Mouse (Mus musculus): Measurements from ENCODE around the gene Sirt4. TPM values are rescaled to one million over a fixed set of nuclear protein-coding genes. Genes with fewer than 3 reads are reported as not detected.
A peak's percentile ranks its signal among the peaks of the same experiment; 100 is the strongest.
"Not testable (repeated sequence)": the region's sequence is repeated elsewhere in the genome, so short reads cannot be mapped to it uniquely, and the experiment has no call there.

The Sirt4 gene
- total RNA-seq, 2 experiments from 2014 or later = 25.8 to 28.3 TPM

DNA sequence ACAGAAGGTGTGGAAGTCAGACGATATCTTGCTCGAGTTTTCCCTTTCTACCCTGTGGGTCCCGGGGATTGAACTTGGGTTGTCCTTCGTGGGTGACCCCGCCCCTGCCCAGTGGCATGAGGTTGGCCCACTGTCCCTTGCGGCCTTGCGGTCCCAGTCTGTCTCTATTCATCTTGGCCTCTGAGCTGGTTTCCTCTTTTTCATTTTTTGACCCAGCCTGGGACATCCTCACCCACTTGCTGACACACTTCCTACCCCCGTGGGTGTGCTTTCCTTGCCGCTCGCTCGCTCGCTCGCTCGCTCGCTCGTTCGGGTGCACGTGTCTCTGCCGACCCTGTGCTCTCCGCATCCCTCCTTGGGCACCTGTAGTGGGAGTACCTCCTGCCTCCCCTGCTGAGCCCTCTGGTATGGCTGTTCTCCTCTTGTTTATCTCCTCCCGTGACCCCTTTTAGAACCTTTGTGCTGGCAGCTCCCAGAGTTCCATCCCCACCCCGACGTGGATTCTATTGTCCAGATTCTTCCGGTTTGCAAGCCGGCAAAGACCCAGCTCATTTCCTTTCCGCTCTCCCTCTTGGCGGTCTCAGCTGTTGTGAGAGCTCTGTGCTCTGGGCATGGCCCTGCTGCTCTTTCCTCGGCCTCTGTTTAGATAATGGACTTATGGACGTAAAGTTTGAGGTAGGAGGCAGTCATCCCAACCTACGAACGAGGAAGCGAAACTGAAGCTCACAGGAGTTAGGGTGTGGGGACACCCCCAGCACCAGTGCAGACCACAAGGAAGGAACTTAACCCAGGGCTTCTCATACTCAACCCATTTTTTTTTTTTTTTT, 31.8 kb upstream of the Sirt4 start:
- no peak for DNase-seq (ENCODE audit: low spot score in 2 of 2)

DNA sequence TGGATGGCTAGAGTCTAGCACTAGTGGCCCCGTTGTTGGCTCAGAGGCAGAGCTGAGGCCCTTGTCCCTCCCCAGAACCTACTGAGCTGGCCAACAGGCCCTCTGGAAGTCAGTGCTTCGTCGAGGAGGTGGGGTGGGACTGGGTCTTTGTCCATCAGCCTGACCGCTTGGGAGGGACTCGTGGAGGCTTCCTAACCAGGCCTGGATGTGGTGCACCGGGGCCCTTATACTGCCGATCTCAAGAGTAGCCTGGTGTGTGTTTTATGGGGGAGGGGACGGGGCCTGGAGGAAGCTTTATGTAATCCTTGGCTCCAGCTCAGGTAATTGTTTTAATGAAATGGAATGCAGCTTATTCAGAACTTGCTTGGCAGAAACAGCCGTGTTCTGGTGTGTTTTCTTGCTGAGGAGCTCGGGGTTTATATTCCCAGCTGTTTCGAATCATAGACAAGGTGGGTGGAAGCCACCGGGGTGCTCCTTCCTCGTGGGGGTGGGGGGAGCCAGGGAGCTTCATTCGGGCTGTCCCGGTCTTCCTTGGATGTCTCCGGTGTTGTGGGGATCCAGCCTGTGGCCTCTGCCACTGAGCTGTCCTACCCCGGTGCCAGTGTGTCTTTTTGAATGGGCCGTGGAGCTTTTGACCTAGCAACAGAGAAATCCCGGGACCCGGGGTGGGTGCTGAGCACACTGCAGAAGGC, 30.5 kb upstream of the Sirt4 start:
- no peak for DNase-seq (ENCODE audit: low spot score in 2 of 2)

GRCm38 (mm10) chr5:115514346-115514745, 29.8 kb upstream of the Sirt4 start:
- DNase-seq (ENCODE audit: low spot score in 2 of 2) = no peak

GRCm38 (mm10) chr5:115513721-115514120, 29.2 kb upstream of the Sirt4 start:
- DNase-seq (ENCODE audit: low spot score in 2 of 2) = no peak

DNA sequence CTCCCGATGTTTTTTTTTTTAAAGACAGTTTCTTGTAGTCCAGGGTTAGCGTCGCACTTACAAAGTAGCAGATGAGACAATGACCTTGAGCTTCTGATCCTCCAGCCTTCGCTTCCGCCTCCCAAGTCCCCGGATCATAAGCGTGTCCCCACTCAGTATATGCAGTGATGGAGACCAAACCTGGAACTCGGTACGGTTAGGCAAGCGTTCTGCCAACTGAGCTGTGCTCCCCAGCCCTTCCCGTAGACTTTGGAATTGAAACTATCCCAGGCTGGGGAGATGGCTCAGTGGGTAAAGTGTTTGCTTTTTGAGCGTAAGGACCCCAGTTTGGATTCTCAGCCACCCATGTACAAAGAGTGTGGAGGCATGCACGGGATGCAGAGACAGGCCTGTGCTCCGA, 28.7 kb upstream of the Sirt4 start:
- DNase-seq (ENCODE audit: low spot score in 2 of 2) = no peak

- DNase-seq (ENCODE audit: low spot score in 2 of 2) = no peak
Observed at GRCm38 (mm10) chr5:115512375-115512774, 27.9 kb upstream of the Sirt4 start.

DNA sequence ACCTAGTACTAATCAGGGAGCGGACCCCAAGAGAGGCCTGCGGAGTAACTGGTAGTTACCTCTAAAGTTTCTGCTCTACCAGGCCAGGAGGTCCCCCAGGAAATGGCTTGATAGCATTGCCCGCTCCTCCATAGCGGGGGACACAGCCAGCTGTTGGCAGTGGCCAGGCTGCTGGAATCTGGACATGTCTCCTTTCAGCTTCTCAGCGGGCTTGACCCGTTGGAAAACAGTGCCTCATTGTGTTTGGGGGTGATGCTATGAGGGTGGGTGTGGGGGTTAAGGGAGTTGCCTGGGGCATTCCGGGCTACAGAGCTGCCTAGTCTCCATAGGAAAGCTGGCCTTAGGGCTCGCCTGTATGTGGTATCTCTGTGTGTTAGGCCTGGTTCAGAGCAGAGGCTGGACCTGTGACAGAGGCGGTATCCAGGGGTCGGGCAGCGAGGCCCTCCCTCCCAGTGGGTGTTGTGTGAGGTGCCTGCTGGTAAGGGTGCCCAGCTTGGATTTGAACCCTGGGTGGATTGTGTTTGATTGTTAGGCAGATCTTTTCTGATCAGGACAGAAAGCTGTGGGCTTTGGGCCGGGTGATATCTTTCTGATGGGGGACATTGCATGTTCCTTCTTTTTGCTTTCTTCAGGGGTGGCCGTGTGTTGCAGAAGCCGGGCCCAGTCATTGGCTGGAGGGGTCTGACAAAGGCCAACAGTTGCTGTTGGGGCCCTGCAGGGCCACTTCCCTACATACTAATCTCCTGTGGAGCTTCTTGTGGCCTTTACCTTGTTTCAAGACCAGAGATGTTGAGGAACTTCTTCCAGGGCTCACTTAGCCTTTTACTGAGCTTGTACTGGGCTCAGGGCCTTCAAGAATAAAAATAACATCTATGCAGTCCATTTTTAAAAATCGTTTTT, 25.5 kb upstream of the Sirt4 start:
- no peak for DNase-seq (ENCODE audit: low spot score in 2 of 2)

- DNase-seq (ENCODE audit: low spot score in 2 of 2) = no peak
Observed at GRCm38 (mm10) chr5:115509321-115509761, 24.8 kb upstream of the Sirt4 start.

DNA sequence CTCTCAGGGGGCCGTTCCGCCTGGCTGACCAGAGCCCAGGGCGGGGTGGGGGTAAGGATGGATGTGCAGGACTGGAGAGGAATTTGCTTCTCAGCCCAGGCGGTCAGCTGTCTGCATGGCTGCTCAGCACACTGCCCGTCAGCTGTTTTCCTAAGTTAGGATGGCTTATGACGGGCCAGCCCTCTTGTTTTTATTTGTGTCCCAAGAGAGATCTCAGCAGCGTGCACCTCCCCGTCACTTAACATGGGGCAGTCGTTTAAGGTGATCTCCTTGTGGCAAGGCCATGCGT, 24.3 kb upstream of the Sirt4 start:
- no peak for DNase-seq (ENCODE audit: low spot score in 2 of 2)

- DNase-seq (ENCODE audit: low spot score in 2 of 2) = no peak
Observed at GRCm38 (mm10) chr5:115507981-115508858, 23.7 kb upstream of the Sirt4 start.

DNA sequence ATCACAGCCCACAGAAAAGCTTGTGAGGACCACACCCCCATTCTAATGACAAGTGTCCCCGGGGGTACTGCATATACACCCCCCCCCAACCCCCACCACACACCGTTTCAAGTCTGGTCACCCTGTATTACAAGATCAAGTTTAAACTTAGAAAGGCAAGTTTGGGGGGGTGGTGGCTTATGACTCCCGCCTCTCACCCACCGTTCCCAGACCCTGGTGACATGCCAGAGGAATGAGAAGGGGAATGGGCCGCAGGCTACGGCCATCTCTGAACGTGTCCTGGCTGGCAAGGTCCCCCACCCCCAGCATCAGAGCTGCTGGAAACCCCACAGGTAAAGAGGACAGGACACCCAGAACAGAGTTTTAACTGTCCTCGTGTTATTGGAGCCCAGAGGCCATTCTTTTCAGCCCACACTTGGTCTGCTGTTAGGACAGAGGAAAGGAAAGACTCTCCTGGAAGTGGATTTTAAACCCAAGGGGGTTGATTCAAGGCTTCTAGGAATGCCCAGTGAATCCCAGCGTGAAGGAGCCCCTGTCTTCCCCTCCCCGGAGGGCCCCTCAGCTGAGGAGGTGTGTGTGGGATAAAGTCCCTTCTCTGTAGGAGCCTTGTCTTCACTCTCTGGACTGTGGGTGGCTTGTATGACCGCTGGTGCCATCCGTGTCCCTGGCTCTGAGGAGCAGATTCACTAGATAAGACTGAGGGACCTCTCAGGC, 22.9 kb upstream of the Sirt4 start:
- DNase-seq (ENCODE audit: low spot score in 2 of 2) = no peak

GRCm38 (mm10) chr5:115506454-115507201, 22.1 kb upstream of the Sirt4 start, which contains the start of gene Pxn:
Gene Pxn (plus strand): TSS chr5:115506676.
- peak; percentile 87 to 92 for DNase-seq (ENCODE audit: low spot score in 2 of 2)

GRCm38 (mm10) chr5:115505617-115506016, 21.1 kb upstream of the Sirt4 start:
- DNase-seq (ENCODE audit: low spot score in 2 of 2) = not testable (repeated sequence)

DNA sequence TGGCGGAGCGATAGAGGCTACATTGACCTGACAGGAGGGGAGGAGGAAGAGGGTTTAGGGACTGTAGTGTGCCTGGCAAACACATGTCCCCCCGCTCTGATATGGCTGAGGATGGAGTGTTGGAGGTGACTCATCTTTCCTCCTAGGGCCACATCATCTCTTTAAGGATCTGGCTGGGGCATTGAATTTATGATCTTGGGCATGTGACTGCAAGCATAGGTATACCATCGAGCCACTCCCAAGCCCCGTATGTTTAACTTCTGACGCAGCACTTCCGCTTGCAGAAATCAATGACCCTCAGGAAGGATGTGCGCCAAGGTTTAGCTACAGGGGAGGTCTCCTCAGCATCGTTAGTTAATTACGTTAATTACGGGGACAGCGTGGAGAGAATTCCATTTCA, 18.5 kb upstream of the Sirt4 start:
- DNase-seq (ENCODE audit: low spot score in 2 of 2) = no peak

DNA sequence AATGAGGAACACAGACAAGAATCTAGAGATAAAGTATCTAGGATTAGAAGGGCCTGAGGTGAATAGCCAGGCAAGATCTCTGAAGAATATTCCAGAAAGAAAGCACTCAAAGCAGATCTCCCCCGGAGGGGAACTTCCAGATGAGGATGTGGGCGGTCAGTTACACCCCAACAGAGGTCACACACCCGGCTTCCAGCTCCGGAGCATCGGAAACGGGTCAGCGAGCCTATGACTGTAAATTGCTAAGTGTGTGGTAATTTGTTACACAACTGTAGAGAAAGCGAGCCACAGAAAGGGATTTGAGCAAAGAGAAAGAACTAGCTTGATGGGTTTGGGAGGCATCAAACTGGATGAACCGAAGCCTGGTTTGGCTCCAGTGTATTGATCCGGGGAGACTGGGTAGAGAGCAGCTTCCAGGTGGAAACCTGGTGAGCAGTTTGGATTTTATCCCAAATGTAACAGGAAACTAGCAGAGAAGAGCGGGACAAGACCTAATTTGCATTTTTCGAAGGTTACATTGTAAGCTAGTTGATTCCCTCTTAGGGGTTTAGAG, 15.9 kb upstream of the Sirt4 start:
- DNase-seq (ENCODE audit: low spot score in 2 of 2) = no peak

- no peak for DNase-seq (ENCODE audit: low spot score in 2 of 2)
Observed at GRCm38 (mm10) chr5:115498307-115499240, 14.0 kb upstream of the Sirt4 start.

DNA sequence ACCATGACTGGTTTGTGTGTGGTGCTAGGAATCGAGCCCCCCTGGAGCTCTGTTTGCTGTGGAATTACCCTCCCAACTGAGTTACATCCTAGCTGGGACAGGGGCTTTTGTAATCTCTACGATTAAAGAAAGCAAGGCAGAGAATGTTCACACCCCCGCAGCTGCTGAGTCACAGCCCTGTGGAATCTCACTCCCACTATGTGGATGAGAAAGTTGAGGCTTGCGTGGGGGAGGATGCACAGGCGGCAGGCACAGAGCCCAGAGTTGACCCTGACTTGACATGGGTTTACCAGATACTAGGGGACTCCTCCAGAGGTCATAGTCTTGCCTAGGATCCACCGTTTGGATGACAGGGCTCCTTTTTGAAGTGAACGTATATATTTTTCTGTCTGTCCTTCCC, 12.5 kb upstream of the Sirt4 start:
- no peak for DNase-seq (ENCODE audit: low spot score in 2 of 2)

GRCm38 (mm10) chr5:115495618-115496017, 11.1 kb upstream of the Sirt4 start:
- not testable (repeated sequence) for DNase-seq (ENCODE audit: low spot score in 2 of 2)
